Mouse (Mus musculus): Measurements from ENCODE around the gene Xylt1.

Gene Xylt1

DNA sequence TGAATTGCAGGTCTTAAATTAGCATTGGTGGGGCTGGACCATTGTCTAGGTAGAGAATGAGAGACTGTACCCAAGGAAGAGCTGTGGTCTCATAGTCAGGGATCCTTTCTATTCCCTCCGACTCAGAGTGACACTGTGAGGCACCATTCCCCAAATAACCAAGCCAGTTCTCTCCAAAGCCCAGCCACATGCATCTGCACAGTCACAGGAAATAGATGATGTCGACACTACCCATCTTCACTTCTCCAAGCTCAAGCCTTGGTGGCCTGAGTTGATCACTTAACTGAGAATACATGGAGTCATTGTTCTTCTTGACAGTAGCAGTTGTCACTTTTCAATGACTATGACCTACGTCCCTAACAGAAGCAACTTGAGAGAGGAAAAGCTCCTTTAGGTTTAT, 100.6 kb downstream of the Xylt1 start:
- DNase-seq (ENCODE audit: low spot score in 2 of 2): no peak

DNA sequence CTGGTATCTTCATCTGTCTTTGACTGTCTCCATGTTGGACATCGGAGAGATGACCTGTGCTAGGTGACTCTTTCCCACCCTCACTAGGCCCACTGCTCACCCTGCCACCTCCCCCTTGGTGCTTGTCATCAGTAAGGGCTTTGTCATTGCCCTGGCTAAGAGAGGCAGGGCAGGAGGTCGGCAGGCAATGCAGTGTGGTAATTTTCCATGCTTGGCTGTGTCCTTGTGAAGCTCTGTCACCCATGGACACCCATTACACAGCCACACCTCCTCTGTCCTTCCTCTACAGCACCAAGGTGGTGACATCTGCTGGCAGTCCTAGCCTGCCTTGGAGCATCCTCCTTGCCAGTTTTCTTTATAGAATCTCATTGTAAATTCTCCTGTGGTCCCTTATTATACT, 101.9 kb downstream of the Xylt1 start:
- DNase-seq (ENCODE audit: low spot score in 2 of 2): no peak

DNA sequence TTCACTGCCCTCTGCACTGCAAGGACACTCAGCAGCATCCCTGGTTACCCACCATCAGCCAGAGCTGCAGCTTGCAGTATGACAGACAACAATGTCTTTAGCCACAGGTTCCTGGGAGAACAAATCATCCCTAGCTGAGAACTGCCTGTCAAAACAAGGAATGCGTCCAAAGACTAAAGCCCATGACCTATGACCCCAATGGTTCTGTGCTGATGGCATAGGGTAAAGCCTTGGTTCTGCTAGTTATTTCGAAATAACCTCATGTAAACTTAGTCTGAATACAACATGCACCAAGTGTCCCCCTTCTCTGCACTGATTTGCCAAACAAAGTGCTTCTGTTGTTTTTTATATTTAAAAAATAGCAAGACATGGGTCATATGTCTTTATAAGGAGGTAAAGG, 103.8 kb downstream of the Xylt1 start:
- no peak for DNase-seq (ENCODE audit: low spot score in 2 of 2)

DNA sequence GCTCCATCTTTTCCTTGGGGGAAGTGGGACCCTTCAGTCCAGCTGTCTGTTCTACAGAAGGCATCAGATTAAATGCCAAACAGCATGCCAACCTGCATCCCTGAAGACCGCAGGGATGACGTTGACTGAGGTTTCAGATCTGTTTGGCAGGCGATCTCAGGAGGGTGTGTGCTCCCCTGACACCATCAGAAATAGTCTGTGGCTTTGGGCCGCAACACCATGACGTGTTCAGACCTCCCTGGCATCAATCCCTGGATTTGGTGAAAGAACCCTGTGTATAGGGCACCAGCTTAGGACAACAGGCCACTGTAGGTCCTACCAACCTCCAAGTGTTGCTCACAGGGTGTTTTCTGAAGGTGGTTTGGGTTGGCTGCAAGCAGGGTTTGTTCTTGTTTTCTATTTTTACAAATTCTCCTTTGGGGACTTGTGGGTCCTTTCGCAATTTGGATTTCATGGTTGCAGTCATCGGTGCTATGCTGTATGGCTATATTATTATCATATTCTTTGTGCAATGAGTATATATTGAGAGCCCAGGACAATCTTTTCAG, 104.3 kb downstream of the Xylt1 start:
- no peak for DNase-seq (ENCODE audit: low spot score in 2 of 2)

DNA sequence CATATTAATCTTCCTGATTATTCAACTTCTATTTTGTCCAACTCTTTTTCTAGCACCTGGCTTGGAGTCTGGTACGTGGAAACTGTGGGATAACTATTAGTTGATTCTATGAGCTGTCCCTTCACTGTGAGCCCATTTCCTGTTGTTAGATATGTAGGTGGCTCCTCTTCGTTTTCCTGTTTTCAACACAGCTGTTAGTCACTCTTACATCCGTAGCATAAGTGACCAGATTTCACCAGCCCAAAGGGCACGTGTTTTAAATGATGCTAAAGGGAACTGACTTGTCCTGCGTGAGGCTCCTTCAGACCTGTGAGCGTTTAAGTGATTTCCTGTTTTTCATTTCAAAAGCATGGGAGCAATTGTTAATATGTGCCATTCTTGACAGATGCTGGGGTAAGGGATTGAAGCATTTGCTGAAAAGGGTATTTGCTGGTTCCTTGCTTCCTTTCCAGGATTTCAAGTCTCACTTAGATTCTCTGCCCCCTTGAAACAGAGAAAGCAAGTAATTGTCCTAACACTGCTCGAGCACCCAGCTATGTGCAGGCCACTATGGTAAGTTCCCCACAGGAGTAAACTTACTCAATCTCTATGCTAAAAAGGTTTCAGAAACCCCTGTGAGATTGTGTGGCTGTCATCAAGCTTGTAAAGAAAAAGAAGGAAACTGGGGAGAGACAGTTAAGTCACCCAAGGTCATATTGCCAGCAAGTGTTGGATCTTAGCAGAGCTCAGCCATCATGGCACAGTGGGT, 105.8 kb downstream of the Xylt1 start:
- DNase-seq (ENCODE audit: low spot score in 2 of 2): no peak

DNA sequence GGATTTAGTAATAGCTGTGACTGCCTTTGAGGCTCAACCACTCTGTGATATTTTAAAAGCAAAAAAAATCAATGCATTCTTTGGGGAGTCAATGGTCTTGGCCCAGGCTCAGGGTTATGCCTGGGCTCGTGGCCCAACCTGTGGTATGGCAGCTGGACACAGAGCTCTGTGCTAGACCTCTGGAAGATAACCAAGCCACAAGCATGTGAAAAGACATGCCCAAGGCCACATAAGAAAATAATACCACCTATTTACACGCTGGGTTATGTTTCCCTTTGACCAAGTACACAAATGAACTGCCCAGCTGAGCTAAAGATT, 106.4 kb downstream of the Xylt1 start:
- DNase-seq (ENCODE audit: low spot score in 2 of 2): no peak

DNA sequence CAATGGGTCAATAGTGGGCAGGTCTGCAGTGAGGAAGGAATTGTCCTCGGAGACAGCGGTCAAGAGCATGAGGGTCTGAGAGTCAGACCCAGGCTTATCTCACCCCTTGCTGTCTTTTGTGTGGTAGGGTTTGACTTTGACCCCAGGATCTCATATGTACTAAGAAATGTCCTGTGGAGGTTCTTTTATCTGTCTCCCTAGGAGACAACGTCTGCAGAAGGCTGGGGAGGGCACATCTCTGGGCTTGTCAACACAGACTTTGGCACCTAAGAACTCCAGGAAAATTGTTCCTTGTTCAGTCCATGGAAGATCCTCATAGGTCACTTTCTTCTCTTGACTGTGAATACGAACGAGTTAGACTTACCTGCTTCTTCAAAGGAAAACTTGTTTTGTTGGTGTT, 109.2 kb downstream of the Xylt1 start:
- DNase-seq (ENCODE audit: low spot score in 2 of 2): no peak

DNA sequence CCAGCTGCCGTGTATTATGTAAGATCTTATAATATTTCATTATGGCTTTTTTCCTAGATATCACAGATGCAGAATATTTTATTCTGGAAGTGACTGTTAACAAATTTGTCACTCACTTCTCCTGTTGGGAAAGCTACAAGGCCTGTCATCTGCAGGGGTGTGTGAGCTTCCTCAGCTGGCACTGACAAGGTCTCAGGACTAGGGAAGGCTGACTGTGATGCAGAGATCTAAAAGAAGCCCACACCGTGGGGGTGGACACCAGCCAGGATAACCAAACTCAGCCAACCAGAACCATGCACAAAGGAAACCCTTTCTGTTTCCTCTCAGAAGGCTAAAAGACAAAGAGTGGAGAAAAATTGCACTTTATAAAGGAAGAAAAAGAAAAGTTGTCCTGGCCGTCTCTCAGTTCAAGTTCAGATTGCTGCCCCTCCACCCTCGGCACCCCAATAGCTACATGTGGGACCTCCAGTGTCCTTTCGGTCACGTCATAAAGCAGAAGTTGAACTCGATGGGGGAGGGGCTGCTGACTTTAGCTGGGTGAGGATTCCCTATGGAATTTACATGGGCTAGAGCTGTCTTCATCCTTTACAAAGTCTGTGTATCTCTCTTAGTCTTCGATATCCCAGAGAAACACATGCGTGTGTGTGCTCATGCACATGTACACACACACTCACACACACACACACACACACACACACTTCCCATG, 109.9 kb downstream of the Xylt1 start:
- no peak for DNase-seq (ENCODE audit: low spot score in 2 of 2)

DNA sequence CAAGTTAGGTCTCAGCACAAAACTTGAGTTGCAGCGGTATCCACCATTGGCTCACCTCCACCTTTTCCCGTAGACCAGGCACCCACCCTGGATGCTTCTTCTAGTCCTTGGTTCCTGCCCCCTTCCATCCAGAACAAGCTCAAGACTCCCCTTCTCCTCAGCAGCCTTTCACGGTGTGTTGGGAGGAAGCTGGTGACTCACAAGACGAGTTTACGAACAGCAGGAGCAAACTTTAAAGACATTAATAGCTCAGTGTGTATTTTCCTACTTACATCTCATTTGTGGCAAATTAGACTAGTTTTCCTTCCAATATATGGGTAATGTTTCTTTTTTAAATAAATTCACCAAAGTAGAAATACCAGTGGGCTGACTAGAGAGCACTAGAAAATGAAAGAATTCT, 110.7 kb downstream of the Xylt1 start:
- DNase-seq (ENCODE audit: low spot score in 2 of 2): no peak

DNA sequence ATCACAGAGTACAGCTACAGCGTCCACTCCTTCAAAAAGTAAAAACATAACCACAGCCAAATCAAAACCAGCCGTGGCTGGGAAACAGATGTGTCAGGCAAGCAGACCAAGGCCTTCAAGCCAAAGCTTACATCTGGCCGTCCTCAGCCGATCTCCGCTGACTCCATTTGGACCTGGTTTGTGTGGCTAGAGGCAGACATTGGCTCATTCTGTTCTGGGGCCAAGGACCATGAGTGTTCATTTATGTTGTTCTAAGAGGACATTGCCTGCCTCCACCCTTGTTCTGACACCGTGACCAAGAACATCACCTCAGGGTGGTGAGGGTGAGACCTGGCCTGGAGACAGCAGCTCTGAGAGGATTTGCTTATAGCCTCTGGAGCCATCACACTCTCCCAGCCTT, 113.4 kb downstream of the Xylt1 start:
- DNase-seq (ENCODE audit: low spot score in 2 of 2): no peak

DNA sequence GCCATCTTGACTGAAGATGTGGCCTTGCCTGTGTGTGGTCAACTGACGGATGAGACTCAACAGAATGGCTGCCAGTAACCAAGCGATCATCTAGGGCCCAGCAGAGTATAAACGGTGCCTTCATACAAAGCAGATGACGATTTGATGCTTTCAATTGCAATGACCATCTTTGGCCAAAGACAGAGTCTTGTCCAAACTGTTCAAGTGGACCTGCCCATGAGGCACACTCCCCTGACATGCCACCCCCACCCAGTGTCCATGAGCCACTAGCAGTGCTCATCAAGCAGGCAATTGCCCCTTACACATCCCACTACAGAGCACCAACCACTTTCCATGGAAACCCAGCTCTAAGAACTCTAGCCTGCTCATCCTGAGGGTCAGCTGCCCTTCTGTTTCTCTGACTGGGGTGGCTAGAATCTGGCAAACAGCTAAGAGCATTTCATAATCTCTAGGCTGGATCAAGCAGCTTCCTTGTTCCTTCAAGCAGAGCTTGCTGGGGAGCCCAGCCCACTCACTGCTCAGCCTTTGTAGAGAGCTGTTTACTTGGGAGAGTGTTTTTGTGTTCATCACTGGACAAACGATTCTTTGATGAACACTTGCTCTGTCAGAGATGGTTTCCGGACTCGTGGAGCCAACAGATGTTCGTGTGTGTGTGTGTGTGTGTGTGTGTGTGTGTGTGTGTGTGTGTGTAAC, 114.0 kb downstream of the Xylt1 start:
- DNase-seq (ENCODE audit: low spot score in 2 of 2): peak in 1 of 2 experiments; percentile 52

DNA sequence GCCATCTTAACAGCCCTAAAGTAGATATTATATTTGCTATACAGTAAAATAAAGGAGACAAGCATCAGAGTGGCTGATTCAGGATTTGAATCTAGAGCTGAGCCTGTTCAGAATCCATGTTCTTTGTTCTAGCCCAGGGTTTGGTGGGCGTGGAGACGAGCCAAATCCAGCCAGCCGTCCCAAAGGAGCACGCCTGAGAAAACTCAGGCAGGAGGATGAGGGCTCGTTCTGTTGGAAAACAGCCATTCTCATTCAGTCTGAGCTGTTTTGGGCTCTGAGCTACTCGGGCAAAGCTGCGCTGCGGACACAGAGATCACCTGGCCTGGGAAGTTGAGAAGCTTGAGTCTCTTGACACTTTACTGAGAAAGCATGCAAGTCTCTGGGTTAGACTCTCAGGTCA, 115.0 kb downstream of the Xylt1 start:
- DNase-seq (ENCODE audit: low spot score in 2 of 2): no peak

DNA sequence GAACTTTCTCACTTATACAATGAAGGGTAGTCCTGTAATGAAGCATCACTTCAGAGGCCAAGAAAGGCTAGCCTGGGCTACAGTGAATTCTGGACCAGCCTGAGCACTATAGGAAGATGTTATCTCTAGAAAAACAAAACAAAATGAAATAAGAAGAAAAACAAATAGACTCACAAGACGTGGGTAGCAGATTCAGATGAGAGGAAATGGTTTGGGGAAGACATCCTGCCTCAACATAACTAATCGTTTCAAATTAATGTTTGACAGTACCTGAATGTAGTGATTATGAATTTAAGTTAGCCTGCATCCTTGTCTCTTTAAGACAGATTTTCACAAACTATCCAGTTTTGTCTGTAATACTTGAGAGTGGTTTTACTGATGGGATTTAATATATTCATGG, 117.4 kb downstream of the Xylt1 start:
- DNase-seq (ENCODE audit: low spot score in 2 of 2): no peak

DNA sequence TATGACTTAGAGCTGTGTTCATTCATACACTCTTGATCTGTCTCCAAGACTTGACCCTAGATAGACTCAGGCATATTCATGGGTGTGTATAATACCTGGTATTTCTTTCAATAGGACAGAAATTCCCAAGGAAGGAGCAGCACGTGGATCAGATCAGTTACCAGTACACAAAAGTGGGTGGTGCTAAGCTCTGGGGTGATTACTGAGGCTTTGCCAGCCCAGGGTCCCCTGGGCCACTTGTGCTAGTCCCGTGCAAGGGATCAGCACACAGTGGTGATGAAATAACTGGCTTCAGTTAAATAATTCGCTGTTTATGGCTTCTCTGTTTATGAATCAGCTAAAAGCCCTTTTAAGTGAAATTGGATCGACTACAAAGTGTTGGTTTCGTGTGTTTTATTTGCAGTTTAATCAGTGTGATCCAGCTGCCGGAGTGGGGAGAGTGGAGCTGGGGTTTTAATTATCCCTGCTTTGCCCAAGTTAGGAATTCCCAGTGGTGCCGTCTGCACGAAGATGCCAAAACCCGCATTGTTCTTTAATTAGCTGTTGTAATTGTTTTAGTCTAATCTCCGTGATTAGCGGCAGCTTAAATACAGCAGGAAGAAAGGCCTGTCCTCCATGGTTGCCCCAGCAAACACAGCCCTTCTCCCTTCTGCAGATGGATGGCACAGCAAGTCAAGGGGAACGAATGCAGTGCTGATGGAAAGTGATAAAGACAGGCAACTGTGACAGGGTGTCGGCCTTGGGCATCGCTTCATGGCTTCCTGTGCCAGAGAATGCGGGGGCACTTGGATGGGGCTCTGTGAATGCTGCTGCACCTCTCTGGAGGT, 120.8 kb downstream of the Xylt1 start:
- no peak for DNase-seq (ENCODE audit: low spot score in 2 of 2)

DNA sequence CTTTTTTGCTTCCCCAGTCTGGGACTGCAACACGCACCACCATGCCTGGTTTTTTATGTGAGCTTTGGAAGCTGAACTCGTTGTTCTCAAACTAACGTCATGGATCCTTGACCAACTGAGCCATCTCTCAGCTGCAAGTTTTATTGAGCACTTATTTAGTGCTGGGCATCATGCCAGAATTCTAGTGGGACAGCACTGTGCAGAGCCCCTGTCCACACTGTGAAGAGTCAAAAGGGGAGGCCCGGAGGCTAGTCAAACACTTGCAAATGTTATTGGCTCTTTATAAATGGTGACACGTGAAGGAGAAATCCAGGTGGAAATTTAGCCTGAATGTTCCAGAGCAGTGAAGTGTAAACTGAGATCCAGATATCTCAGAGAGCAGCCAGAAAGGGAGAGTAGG, 121.6 kb downstream of the Xylt1 start:
- DNase-seq (ENCODE audit: low spot score in 2 of 2): no peak

DNA sequence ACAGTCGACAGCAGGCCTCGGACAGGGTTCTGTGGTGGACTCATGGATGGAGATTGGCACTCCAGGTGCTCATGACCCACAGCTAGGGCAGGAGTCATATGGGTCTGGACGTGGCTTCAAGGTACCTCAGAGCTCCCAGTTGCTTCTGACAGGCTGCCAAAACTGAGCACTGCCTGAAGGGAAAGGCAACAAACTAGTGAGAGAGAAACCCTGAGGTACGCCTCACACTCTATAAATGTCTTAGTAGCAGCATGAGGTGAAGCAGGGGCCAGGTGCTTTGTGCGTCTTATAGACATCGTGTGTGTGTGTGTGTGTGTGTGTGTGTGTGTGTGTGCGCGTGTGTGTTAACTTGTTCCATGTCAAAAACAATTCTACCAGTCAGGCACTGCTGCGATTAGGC, 122.9 kb downstream of the Xylt1 start:
- DNase-seq (ENCODE audit: low spot score in 2 of 2): no peak

DNA sequence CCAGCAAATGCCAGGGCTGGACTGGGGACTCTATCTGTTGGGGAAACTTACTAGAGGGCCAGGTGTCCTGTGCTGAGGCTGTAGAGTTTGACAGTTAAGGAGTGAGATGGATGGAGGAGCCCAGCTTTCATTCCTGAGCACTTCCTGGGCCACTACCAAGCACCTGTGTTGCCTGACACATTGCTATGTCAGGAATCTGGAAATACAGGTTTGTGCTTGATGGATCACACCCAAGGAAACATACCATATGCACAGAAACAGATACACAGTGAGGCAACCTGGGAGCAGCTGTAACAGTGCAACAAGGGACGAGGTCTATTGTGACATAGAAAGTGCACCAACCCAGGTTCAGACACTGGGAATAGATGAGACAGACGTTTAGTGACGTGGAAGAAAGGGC, 125.0 kb downstream of the Xylt1 start:
- no peak for DNase-seq (ENCODE audit: low spot score in 2 of 2)

DNA sequence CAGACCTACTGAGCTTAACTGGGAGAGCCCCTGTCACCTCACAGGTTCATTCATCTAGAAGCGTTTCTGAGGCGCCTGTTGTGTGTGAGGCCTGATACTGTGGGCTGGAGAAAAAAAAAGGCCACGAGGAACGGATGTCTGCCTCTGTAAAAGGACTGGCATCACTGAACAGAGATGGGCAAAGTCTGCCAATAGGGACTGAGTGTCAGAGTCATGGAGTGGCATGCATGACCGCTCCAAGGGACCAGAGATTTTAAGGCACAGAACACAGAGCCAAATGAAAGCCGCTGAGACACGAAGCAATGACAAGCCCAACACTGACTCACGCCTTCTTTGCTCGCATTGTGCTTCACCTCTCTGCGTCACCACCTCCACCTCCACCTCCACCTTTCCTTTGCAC, 126.6 kb downstream of the Xylt1 start:
- DNase-seq (ENCODE audit: low spot score in 2 of 2): no peak

DNA sequence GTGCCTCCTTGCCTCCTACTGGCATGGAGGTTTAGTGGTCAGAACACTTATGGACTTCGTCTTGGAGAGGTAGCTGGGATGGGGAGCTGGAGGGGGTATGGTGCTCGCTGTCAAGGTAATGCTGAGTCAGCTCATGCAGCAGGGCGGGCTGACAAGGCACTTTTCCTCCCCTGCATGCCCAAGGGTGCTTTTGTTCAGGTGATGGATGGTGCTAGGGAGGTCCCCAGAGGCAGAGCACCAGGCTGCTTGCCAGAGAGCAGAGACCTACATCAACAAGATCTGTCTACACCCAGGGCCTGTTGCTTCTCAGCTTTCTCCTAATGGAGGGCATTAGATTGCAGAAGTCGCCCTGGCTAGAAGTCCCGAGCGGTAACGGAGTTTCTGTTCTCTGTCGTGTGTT, 127.3 kb downstream of the Xylt1 start:
- no peak for DNase-seq (ENCODE audit: low spot score in 2 of 2)

DNA sequence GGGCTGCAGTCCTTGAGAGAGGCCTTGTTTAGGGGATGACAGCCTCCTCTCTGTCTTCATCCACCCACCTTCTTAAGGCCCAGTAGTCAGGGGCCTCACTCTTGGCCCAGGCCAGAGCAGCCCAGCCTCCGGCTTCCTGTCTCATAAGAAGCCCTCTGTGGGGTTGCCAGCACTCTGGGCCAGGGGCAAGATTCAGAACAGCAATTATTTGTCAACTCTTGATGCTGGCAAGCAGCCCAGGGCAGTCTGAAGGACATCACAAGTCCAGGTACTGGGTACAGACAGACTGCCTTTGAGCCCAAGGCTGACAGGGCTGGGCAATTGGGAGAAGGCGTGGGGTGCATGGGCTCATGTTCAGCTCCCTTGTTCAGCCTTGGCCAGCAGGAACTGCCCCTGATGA, 129.3 kb downstream of the Xylt1 start:
- peak; percentile 58 to 76 for DNase-seq (ENCODE audit: low spot score in 2 of 2)

DNA sequence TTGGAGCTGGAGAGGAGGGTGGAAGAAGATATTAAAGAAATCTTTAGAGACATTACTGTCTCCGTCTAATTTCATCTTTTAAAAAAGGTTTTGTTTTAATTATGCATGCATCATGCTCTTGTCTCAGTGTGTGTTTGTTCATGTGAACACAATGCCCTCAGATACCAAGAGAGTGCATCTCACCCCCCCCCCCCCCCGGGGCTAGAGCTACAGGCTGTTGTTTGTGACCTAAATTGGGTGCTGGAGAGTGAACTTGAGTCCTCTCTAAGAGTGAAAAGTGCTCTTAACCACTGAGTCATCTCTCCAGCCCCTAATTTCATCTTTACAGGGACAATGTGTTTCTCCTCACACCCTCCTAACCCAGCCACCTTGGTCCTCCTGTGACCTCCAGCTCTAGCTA, 131.5 kb downstream of the Xylt1 start:
- DNase-seq (ENCODE audit: low spot score in 2 of 2): no peak

DNA sequence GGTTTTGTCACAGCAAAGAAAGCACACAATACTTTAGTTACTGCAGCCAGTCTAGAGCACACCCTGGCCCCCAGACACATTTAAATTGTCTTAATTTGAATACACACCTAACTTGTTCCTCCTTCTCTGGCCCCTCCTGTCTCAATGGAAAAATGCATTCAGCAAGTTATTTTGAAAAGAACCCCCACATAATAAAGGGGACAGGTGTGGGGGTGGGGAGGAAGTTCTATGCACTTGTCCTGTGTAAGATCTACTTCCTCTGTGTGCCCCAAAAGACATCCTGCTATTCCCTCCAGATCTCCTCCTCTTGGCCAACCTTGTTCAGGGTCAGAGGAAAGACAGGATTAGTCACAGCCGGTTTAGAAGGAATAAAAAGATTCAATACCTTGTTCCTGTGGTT, 135.0 kb downstream of the Xylt1 start:
- no peak for DNase-seq (ENCODE audit: low spot score in 2 of 2)
